Mouse (Mus musculus) layer of hippocampus, adult 8-10 months (tissue): ENCODE measurements around the gene Cyp2d40. TPM values are rescaled to one million over a fixed set of nuclear protein-coding genes. Genes with fewer than 3 reads are reported as not detected.
"Not testable (repeated sequence)": the region's sequence is repeated elsewhere in the genome, so short reads cannot be mapped to it uniquely, and the experiment has no call there.

ENCODE experiments used
- DNase-seq, 2 experiments: peaks; one replicate each; pipeline ENCODE4 v3.0.0; 2022; ENCODE audit warnings: low spot score in 2 of 2
- total RNA-seq, 4 experiments: library from RNA; stranded (reverse); gene quantifications; 2 replicates each; pipeline ENCODE4 v1.2.4; 2022

The Cyp2d40 gene
- not detected for total RNA-seq

- DNase-seq = no peak
Observed at GRCm38 (mm10) chr15:82763631-82764420, at the start of gene Cyp2d40. Cyp2d40 (minus strand) TSS chr15:82764183.

- no peak for DNase-seq
Observed at GRCm38 (mm10) chr15:82810556-82810955, 46.6 kb upstream of the Cyp2d40 start.

GRCm38 (mm10) chr15:82809511-82809910 lies 45.5 kb upstream of the Cyp2d40 start:
- no peak for DNase-seq

GRCm38 (mm10) chr15:82806969-82807763 lies 43.2 kb upstream of the Cyp2d40 start:
- no peak for DNase-seq

- DNase-seq = peak; percentile 72 to 89
Observed at GRCm38 (mm10) chr15:82804708-82805639, 41.0 kb upstream of the Cyp2d40 start.

GRCm38 (mm10) chr15:82795936-82796440 lies 32.0 kb upstream of the Cyp2d40 start:
- no peak for DNase-seq

- no peak for DNase-seq
Observed at GRCm38 (mm10) chr15:82794277-82794676, 30.3 kb upstream of the Cyp2d40 start, which contains the start of gene Cyp2d26. Cyp2d26 (minus strand) TSS chr15:82794294.

- no peak for DNase-seq
Observed at GRCm38 (mm10) chr15:82793868-82794267, 29.9 kb upstream of the Cyp2d40 start.

GRCm38 (mm10) chr15:82793454-82793853 lies 29.5 kb upstream of the Cyp2d40 start:
- no peak for DNase-seq

- no peak for DNase-seq
Observed at GRCm38 (mm10) chr15:82792566-82792965, 28.6 kb upstream of the Cyp2d40 start.

GRCm38 (mm10) chr15:82784581-82784980 lies 20.6 kb upstream of the Cyp2d40 start:
- DNase-seq = no peak

GRCm38 (mm10) chr15:82783800-82784199 lies 19.8 kb upstream of the Cyp2d40 start:
- DNase-seq = no peak

GRCm38 (mm10) chr15:82777856-82778255 lies 13.9 kb upstream of the Cyp2d40 start:
- not testable (repeated sequence) for DNase-seq

GRCm38 (mm10) chr15:82765943-82766342 lies 2.0 kb upstream of the Cyp2d40 start:
- no peak for DNase-seq

GRCm38 (mm10) chr15:82764881-82765280 lies 898 bp upstream of the Cyp2d40 start:
- DNase-seq = no peak

GRCm38 (mm10) chr15:82748141-82748540 lies 15.8 kb downstream of the Cyp2d40 start:
- DNase-seq = no peak

GRCm38 (mm10) chr15:82747516-82747915 lies 16.5 kb downstream of the Cyp2d40 start:
- DNase-seq = no peak

- DNase-seq = not testable (repeated sequence)
Observed at GRCm38 (mm10) chr15:82733331-82733925, 30.6 kb downstream of the Cyp2d40 start.
